Mouse (Mus musculus) intestine, postnatal 0 days (tissue): ENCODE measurements around the gene Ints13. TPM values are rescaled to one million over a fixed set of nuclear protein-coding genes. Genes with fewer than 3 reads are reported as not detected.

Source experiments
- ATAC-seq: fragments of 200-750 bp; cut with Nextera tagmentation; 2 replicates; pipeline ENCODE4 v1.8.0; 2017; ENCODE audit warnings: mild to moderate bottlenecking, moderate TSS enrichment, moderate library complexity
- H3K27ac ChIP-seq: fragments of 300-500 bp; sonication (generic); 2 replicates; pipeline ENCODE4 v1.5.1; 2014; ENCODE audit warnings: mild to moderate bottlenecking, low read depth, low read length, moderate library complexity
- H3K27me3 ChIP-seq: fragments of 300-500 bp; sonication (generic); replicated peaks from 2 replicates; pipeline ENCODE4 v1.6.1; 2014; ENCODE audit warnings: low read length, mixed read lengths; ENCODE audit not compliant: control insufficient read depth, insufficient read depth
- H3K36me3 ChIP-seq: fragments of 300-500 bp; sonication (generic); 2 replicates; pipeline ENCODE4 v1.6.1; 2014; ENCODE audit warnings: mild to moderate bottlenecking, moderate library complexity; ENCODE audit not compliant: control insufficient read depth, insufficient read depth
- H3K4me1 ChIP-seq: fragments of 300-500 bp; sonication (generic); replicated peaks from 2 replicates; pipeline ENCODE4 v1.6.1; 2014; ENCODE audit warnings: antibody characterized with exemption, low read length, mixed read lengths; ENCODE audit not compliant: control insufficient read depth, insufficient read depth
- H3K4me2 ChIP-seq: fragments of 300-500 bp; sonication (generic); replicated peaks from 2 replicates; pipeline ENCODE4 v1.6.1; 2014; ENCODE audit warnings: low read depth, mild to moderate bottlenecking, moderate library complexity
- H3K4me3 ChIP-seq: fragments of 300-500 bp; sonication (generic); 2 replicates; pipeline ENCODE4 v1.5.1; 2014; ENCODE audit warnings: low read depth, low read length
- H3K9ac ChIP-seq: fragments of 300-500 bp; sonication (generic); 2 replicates; pipeline ENCODE4 v1.6.1; 2014; ENCODE audit warnings: mild to moderate bottlenecking, low read depth, low read length
- H3K9me3 ChIP-seq: fragments of 300-500 bp; sonication (generic); 2 replicates; pipeline ENCODE4 v1.6.1; 2016; ENCODE audit warnings: mixed run types; ENCODE audit not compliant: control insufficient read depth
- CTCF ChIP-seq: sonication (generic); IDR thresholded peaks from 2 replicates; pipeline ENCODE4 v1.5.1; 2016; ENCODE audit warnings: low read depth, mild to moderate bottlenecking, control low read depth, antibody characterized with exemption, moderate library complexity
- WGBS: fragments of 180-500 bp; shearing (Covaris S2); extraction: QIAGEN DNeasy Blood & Tissue Kit; methylation state at CpG from one replicate; pipeline ENCODE4 v1.1.7; 2014; 5-methylcytosine and 5-hydroxymethylcytosine counted together
- polyA plus RNA-seq: library from polyadenylated mRNA; unstranded; fragments of >200 nt; fragmentation: Nextera tagmentation; extraction: Ambion mirVana; gene quantifications from 2 replicates; pipeline ENCODE4 v1.2.1, GENCODE M21; 2015

Ints13 gene
- polyA plus RNA-seq, 1 experiment from 2014 or later: 15.7 TPM

GRCm38 (mm10) chr6:146500771-146501170 lies 76.9 kb downstream of the Ints13 start:
- no peak for TF ChIP-seq CTCF
- ATAC-seq: no peak
- 68% methylated on average over 5 of the region's 5 CpGs for WGBS
- Histone ChIP-seq H3K27me3 (0 out of 2 replicates have a peak, but pooled peaks cover 14% of the 10 kb centered on the region), H3K4me1 (no peaks in the 10 kb centered on the region), H3K4me3 (peak overlapping the region; percentile 77), H3K9ac (no peak overlapping the region), H3K4me2 (peak overlapping the region; percentile 98), H3K9me3 (no peaks in the 10 kb centered on the region), H3K36me3 (no peaks in the 10 kb centered on the region), H3K27ac (no peak overlapping the region)

- TF ChIP-seq CTCF: no peak
- Histone ChIP-seq H3K4me2 (peak overlapping the region; percentile 30), H3K4me3 (no peak overlapping the region), H3K36me3 (no peaks in the 10 kb centered on the region), H3K4me1 (no peaks in the 10 kb centered on the region), H3K27me3 (0 out of 2 replicates have a peak, but pooled peaks cover 14% of the 10 kb centered on the region), H3K9me3 (no peaks in the 10 kb centered on the region), H3K9ac (no peak overlapping the region), H3K27ac (no peak overlapping the region)
- 46% methylated on average over 6 of the region's 6 CpGs for WGBS
- ATAC-seq: no peak
These were observed 77.4 kb downstream of the Ints13 start for GRCm38 (mm10) chr6:146500206-146500605.

Other genes starting within 250 kb of the Ints13 start
- 6.3 and 8.6 TPM in 2 replicates for gene Itpr2, start 75.6 kb downstream of the Ints13 start, polyA plus RNA-seq
- 75.1 and 78.8 TPM in 2 replicates for gene Fgfr1op2, start 632 bp downstream of the Ints13 start, polyA plus RNA-seq
- 87.5 and 87.6 TPM in 2 replicates for gene Med21, start 64.7 kb upstream of the Ints13 start, polyA plus RNA-seq
- 58.7 and 61.9 TPM in 2 replicates for gene Tm7sf3, start 65.0 kb upstream of the Ints13 start, polyA plus RNA-seq
- 11.6 and 13.4 TPM in 2 replicates for gene Stk38l, start 147.2 kb upstream of the Ints13 start, polyA plus RNA-seq
- 0.52 and 0.76 TPM in 2 replicates for gene Arntl2, start 218.2 kb upstream of the Ints13 start, polyA plus RNA-seq